Mouse (Mus musculus): ENCODE measurements around the gene Myl6b.

DNA sequence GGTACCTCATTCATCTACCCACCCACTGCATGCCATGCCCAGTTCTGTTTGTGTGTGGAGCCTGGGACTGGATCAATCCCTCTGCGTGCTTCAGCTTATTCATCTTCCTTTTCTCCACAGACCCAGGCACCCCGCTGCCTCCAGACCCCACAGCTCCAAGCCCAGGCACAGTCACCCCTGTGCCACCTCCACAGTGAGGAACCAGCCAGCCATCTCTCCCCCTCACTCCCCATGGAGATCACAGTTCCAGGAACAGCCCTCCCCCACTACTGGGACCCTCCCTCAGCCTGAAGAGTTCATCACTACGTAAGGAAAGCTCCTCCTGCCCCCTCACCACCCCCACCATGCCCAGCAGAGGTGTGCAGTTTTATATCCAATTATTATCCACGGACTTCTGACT is 9.7 kb downstream of the Myl6b start:
- TF ChIP-seq CTCF (IDR thresholded peaks at IDR 0.05; ENCODE audit: insufficient read depth, low read depth, low read length) (no peak), POLR2A (IDR thresholded peaks at IDR 0.05; ENCODE audit: insufficient read depth, low read depth, low read length) (no peak)

Measured in olfactory bulb, adult 2 months (tissue).